In genomic region chr19:36857851-36858250, GRCm38 (mm10) we compare ENCODE assay signal across 18 mouse cellular contexts.
"Had no signal": no experiment of that assay in that cellular context is flagged by ENCODE, and none has a peak within 500 bp of the region (broad histone marks: within the 10 kb centered on the region; RNA-seq: fewer than 3 reads in every experiment).

No protein-coding gene starts in this region.

- H3K4me1 ChIP-seq: midbrain, embryonic 12.5 days; midbrain, embryonic 15.5 days; neural tube, embryonic 12.5 days; neural tube, embryonic 15.5 days; stomach, embryonic 15.5 days had no signal

- H3K4me3 ChIP-seq: layer of hippocampus, adult 2 months; midbrain, embryonic 12.5 days; midbrain, embryonic 15.5 days; neural tube, embryonic 12.5 days; neural tube, embryonic 15.5 days; stomach, embryonic 15.5 days had no signal

- DNase-seq: kidney, postnatal 25 days; layer of hippocampus, adult 9-11 months; liver, postnatal 0 days; lung, embryonic 14.5 days; right cerebral cortex, adult 18-20 months; right cerebral cortex, postnatal 14 days; right cerebral cortex, postnatal 4 days; thymus, postnatal 25 days had no signal

- ATAC-seq: liver, postnatal 0 days; lung, postnatal 0 days; midbrain, embryonic 15.5 days had no signal

- H3K9me3 ChIP-seq: midbrain, embryonic 12.5 days; midbrain, embryonic 15.5 days; neural tube, embryonic 12.5 days; neural tube, embryonic 15.5 days; stomach, embryonic 15.5 days had no signal

- H3K4me2 ChIP-seq: lung, embryonic 14.5 days; midbrain, embryonic 12.5 days; midbrain, embryonic 15.5 days; neural tube, embryonic 12.5 days; neural tube, embryonic 15.5 days; stomach, embryonic 15.5 days had no signal

- H3K9ac ChIP-seq: liver, embryonic 14.5 days; liver, postnatal 0 days; lung, embryonic 14.5 days; midbrain, embryonic 12.5 days; midbrain, embryonic 15.5 days; neural tube, embryonic 12.5 days; neural tube, embryonic 15.5 days; stomach, embryonic 15.5 days had no signal

- H3K27ac ChIP-seq: kidney, postnatal 0 days; layer of hippocampus, adult 2 months; liver, embryonic 14.5 days; macrophage; midbrain, embryonic 12.5 days; midbrain, embryonic 15.5 days; neural tube, embryonic 12.5 days; neural tube, embryonic 15.5 days; stomach, embryonic 15.5 days had no signal

- H3K27me3 ChIP-seq: midbrain, embryonic 12.5 days; midbrain, embryonic 15.5 days; neural tube, embryonic 12.5 days; neural tube, embryonic 15.5 days; stomach, embryonic 15.5 days had no signal
